Mouse (Mus musculus): ENCODE results near the gene Med7.

Gene Med7

GRCm38 (mm10) chr11:46430123-46430522 lies 6.6 kb upstream of the Med7 start:
- no peak for DNase-seq

GRCm38 (mm10) chr11:46431129-46431528 lies 5.6 kb upstream of the Med7 start:
- peak; percentile 91 for DNase-seq

- DNase-seq = no peak
Observed at GRCm38 (mm10) chr11:46435363-46435762, 1.4 kb upstream of the Med7 start.

- DNase-seq = peak; percentile 82
Observed at GRCm38 (mm10) chr11:46437459-46438000, 805 bp downstream of the Med7 start.

- DNase-seq = no peak
Observed at GRCm38 (mm10) chr11:46439005-46439543, 2.3 kb downstream of the Med7 start.

GRCm38 (mm10) chr11:46441774-46442173 lies 5.0 kb downstream of the Med7 start:
- no peak for DNase-seq

GRCm38 (mm10) chr11:46443152-46443551 lies 6.4 kb downstream of the Med7 start:
- DNase-seq = no peak

- no peak for DNase-seq
Observed at GRCm38 (mm10) chr11:46443979-46444378, 7.3 kb downstream of the Med7 start.

GRCm38 (mm10) chr11:46446150-46446549 lies 9.4 kb downstream of the Med7 start:
- no peak for DNase-seq

- DNase-seq = no peak
Observed at GRCm38 (mm10) chr11:46447644-46448484, 11.1 kb downstream of the Med7 start.

- DNase-seq = no peak
Observed at GRCm38 (mm10) chr11:46449461-46450080, 12.8 kb downstream of the Med7 start.

GRCm38 (mm10) chr11:46454453-46455045 lies 17.8 kb downstream of the Med7 start, which contains the start of gene Havcr2:
Gene Havcr2 (plus strand): TSS chr11:46454935.
- no peak for DNase-seq

GRCm38 (mm10) chr11:46459960-46460359 lies 23.2 kb downstream of the Med7 start:
- no peak for DNase-seq

GRCm38 (mm10) chr11:46461362-46461761 lies 24.6 kb downstream of the Med7 start:
- DNase-seq = no peak

GRCm38 (mm10) chr11:46461931-46462330 lies 25.2 kb downstream of the Med7 start:
- no peak for DNase-seq

- no peak for DNase-seq
Observed at GRCm38 (mm10) chr11:46466878-46467277, 30.2 kb downstream of the Med7 start.

- no peak for DNase-seq
Observed at GRCm38 (mm10) chr11:46474220-46474619, 37.5 kb downstream of the Med7 start.

GRCm38 (mm10) chr11:46479311-46479710 lies 42.6 kb downstream of the Med7 start:
- no peak for DNase-seq

- DNase-seq = no peak
Observed at GRCm38 (mm10) chr11:46480517-46480916, 43.8 kb downstream of the Med7 start.

- DNase-seq = peak; percentile 9
Observed at GRCm38 (mm10) chr11:46488231-46488630, 51.5 kb downstream of the Med7 start.

GRCm38 (mm10) chr11:46488650-46489049 lies 51.9 kb downstream of the Med7 start:
- no peak for DNase-seq

Data from embryo, embryonic 11 days (tissue).